Mouse (Mus musculus): ENCODE data around the gene Chsy1.

DNA sequence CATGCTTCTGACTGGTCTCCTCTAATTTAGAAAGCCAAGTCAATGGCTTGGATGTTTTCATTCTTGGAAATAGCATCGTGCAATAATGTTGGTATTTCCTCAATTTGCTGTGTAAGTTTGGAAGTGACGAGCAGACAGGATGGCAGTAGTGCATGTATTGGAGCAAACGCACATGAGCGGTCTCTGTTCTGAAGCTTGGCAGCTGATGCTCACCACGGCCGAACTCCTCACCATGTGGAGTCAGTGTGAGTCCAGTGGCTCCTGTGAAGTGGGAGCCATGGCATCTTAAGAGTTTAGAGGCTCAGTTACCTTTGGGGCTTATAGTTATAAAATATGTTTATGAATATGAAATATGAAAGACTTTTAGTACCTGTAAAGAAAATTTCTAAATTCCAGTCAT, 60.2 kb downstream of the Chsy1 start:
- TF ChIP-seq GATA1 (IDR thresholded peaks at IDR 0.05; ENCODE audit: borderline replicate concordance, low read length) (no peak), CTCF (IDR thresholded peaks at IDR 0.05; ENCODE audit: low read depth, low read length) (no peak), POLR2AphosphoS5 (IDR thresholded peaks at IDR 0.05; ENCODE audit: insufficient replicate concordance, low read depth, low read length) (no peak)
